Mouse (Mus musculus) thymus, adult 18-20 months (tissue): ENCODE measurements around the gene Dennd4a.
"Not testable (repeated sequence)": the region's sequence is repeated elsewhere in the genome, so short reads cannot be mapped to it uniquely, and the experiment has no call there.

Experiments
- DNase-seq, 2 experiments: peaks; one replicate each; pipeline ENCODE4 v3.0.0; 2022; ENCODE audit warnings: mixed read lengths in 2 of 2

The Dennd4a gene

DNA sequence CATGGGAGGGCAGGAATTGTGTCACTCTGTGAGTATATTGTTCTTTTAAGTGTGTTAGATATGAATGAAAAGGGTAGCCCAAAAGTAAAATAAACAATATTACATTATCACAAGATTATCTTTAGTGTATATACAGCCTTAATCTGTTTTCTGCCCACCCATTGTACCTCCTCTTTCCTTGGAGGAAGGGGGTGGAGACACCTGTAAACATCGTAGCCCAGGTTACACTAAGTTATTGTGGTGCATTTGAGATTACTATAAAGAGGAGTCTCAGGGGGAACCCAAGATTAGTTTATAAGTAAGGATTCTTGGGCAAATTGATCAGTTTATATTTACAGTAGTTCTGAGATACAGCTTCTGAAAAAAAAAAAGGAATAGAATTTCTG, 1.3 kb downstream of the Dennd4a start:
- no peak for DNase-seq

DNA sequence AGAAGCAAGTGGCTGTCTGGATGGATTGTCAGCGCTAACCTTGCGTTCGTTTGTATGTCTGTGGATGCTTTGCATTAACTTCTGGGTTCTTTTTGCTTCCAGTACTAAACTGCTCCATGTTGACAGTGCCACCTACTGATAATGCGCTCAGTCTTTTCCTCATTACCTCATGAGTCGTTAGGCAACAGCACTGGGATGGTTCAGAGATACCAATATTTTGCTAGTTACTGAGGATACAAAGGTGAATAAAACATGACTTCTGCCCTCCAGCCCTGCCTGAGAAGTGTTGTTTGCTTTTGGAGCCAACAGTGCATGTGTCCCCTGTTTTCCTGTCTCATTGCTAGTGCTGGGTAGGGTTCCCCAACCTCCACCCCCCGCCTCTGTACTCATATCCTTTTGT, 3.1 kb downstream of the Dennd4a start:
- DNase-seq: no peak

DNA sequence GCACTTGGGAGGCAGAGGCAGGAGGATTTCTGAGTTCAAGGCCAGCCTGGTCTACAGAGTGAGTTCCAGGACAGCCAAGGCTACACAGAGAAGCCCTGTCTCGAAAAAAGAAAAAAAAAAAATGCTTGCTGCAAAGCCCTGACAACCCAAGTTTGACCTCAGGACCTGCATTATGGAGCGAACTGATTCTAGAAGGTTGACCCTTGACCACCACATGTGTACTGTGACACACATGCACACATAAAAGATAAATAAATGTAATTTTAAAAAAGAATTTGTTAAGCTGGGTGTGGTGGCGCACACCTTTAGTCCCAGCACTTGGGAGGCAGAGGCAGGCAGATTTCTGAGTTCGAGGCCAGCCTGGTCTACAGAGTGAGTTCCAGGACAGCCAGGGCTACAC, 8.5 kb downstream of the Dennd4a start:
- DNase-seq: not testable (repeated sequence)

DNA sequence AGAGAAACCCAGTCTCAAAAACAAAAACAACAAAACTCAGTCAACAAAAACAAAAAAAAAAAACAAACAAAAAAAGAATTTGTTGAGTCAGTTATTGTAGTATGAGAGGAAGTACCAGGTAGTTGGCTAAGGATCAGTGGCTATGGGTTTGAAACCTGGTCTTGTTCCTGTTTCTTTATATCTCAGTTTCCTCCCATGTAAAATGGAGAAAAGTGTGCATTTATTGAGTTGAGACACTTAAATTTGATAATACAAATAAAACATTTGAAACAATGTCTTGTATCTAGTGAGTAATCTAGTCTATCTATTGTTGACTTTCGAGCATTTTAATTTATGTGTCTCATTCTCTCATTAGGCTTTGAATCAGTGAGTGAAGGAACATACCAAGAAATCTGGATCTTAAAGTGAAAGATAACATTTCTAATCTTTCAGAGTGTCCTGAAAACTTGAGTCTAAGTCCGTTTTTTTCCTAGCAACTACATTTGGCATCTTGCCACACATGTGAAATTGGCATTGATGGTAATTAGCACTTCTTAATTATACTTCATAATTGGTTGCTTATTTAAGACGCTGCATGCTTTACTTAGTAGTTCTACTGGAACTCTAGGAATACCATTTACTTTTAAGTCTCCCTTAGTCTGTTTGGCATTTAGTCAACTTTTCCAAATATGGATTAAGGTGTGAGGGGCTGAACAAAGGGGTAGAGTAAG, 9.1 kb downstream of the Dennd4a start:
- no peak for DNase-seq

DNA sequence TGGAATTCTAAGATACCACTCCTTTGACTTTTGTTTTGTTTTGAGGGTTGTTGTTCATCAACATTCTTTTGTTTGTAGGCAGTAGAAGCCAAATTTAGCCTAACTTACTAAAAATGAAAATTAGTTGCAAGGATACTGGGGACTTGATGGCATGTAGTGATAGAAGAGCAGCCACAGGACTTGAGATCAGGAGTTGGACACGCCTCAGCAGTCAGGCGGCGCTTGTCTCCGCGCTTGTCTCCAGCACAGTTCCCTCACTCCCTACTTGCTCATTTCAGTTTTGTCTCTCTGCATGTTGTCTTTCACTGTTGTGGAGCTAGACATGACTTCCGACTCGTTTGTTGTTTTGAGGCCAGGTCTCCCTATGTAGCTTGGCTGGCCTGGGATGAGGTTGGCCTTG, 11.1 kb downstream of the Dennd4a start:
- no peak for DNase-seq

DNA sequence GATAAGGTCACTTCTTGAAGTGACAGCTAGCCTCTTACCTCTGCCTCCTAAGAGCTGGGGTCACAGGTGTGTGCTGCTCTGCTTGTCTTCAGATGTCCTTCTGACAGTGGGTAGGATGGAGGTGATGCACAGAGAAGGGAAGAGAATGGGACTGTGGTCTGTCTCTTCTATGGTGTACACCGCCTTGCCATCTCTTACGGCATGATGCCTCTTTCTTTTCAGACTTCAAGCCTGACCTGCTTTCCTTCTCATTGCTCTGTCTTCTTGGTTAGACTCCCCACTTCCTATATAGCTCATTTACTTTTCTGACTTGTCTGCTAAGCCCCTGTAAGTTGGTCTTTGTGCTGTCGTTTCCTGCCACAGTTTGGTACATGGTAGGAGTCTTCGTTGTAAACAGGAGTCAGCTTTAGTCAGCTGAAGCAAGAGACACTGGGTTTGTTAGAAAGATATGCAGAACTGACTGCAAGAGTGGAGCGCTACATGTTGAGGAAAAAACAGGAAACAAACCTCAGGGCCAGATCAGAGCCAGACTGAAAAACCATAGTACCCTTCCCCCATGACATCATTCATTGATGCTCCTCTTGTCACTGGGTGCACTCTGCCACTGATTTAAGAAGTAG, 13.4 kb downstream of the Dennd4a start:
- peak in 1 of 2 experiments; percentile 11 for DNase-seq

DNA sequence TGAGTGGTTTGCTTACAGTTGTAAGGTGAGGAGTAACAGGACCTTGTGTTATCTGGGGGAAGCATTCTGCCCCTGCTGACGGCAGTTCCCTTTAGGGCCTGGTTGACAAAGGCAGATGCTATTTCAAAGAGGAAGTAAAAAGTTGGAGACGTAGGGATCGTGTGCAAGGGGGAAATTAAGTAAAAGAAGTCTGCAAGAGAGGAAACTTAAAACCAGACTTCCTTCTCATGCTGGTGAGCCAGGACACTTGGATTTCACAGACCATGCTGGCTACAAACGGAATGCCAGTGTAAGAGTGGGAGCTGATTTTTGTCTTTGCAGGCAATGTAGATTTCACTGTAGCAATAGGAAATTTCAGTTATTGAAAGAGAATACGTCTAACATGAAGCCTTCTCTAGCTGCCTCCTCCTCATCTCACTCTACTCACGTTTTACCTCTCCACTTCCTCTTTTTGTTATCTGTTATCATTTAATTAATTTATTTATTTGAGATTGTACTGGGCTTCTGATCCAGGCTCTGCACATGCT, 19.0 kb downstream of the Dennd4a start:
- no peak for DNase-seq

DNA sequence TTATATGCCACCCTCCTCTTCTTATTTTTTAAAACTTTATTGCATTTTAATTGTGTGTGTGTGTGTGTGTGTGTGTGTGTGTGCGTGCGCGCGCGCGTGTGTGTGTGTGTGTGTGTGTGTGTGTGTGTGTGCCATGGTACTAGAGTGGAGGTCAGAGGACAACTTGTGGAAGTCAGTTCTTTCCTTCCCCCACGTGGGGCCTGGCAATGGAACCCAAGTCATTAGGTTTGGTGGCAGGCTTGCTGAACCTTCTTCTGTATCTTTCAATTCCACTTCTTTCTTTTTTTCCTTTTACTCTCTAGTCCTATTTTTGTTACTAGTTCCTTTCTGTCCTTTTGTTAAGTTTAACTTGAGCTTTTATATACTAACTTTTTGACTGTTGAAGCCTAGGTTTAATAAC, 19.5 kb downstream of the Dennd4a start:
- DNase-seq: no peak

DNA sequence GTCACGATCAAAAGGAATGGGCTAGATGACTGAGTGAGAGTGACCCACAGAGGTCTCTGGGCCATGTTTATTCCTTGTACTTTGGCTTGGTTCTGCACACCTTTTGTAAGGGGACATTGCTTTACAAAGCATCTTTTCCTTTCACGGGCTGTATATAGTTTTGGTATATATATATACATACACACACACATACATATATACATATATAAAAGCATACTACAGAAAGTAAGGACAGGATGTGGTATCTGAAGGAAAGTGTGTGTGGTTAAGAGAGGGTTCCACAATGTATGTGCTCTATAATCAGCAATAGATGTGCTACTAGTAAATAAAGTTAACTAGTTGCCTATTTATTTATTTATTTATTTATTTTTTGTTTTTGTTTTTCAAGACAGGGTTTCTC, 20.6 kb downstream of the Dennd4a start:
- DNase-seq: no peak

DNA sequence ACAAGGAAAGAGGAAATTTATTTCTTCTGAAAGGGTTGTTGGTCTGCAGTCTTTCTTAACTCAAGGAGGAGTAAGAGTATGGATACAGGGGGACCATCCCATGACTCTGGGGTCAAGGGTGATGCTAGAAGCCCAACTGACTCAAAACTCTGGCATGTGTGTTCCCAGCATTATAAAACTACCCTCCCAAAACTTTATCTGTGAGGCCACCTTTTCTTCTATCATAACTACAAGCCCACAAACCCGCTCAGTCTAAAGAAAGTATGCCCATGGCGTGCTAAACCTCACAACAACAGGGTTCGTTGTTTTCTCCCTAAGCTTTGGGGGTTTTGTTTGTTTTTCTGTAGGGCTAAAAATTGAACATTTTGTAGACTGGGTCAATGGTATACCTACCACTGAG, 23.3 kb downstream of the Dennd4a start:
- DNase-seq: no peak

DNA sequence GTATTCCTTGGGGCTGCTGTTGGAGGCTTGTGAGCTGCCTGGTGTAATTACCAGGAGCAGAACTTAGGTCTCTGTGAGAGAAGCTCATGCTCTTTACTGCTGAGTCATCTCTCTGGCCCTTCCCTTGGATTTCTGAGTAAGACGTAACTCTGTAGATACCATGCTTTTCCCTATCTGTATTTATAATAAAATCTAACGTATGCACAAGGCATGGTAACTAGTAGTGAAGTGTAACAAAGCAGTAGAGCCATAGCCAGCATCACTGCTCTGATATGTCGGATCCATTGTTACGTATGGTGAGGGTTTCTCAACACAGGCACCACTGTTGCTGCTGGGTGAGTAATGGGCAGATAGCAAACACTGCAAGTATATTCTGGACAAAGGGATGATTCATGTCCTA, 34.2 kb downstream of the Dennd4a start:
- DNase-seq: no peak

DNA sequence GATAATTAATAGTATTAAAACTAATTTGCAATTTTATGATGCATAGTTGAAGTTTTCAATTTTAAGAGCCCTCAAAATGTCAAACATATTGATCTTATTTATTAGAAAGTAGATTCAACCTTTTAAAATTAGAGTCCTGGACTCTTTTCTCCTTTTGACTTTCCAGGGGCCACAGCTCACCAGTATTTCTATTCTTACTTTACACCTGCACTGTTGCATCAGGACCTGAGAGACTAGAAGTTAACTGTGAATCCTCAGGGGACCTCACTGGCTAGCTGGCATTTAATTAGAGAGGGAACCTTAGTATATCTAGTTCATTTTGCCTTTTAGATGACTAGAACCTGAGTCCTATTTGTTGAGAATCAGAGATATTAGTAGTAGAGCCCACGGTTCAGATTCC, 38.4 kb downstream of the Dennd4a start:
- no peak for DNase-seq

DNA sequence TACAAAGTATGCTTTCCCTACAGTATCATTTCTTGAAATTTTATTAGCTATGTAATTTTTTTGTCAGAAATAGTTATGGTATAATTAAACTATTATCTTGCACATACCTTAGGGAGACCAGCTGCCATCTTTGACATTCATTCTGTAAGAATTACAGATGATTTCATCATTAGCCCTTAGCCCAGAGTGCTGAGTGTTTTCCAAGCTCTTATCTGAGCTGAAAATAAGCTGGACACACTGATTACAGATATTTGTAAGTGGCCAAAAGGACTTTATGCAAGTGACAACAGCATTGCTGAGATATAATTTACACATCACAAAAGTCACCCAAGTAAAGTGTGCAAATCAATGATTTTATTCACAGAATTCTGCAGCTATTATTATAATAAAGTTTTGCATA, 48.9 kb downstream of the Dennd4a start:
- no peak for DNase-seq

DNA sequence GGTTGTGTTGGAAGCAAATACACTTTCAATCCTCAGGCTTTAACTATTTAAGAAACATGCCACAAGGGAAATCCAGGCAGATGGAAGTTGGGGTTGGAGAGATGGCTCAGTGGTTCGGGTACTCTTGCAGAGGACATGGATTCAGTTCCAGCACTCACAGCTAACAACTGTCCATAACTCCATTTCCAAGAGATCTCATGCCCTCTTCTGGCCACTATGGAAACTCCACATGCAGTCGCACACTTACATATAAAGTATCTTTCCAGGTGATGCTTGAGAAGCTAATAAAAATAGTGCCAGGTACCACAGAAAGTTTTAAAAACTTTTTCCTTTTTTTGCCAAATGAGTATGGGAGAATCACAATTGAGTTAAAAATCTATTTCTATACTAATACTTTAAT, 51.5 kb downstream of the Dennd4a start:
- no peak for DNase-seq

DNA sequence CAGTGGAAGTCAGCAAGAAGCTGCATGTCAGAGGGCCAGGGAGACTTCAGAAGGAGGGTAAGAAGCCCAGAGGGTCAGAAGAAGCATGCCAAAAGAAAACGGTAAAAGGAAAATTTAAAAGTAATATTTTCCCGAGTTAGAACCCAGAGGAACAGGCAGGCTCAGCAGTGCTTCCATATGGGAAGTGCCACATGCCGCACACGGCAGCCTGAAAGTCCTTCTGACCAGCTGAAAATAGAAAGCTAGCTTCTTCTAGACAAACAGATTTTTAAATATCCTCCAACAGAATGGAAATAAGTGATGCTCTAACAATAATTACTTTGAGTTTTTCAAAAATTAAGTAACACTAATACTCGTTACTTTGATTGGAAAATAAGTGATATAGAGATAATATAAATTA, 74.9 kb downstream of the Dennd4a start:
- no peak for DNase-seq

DNA sequence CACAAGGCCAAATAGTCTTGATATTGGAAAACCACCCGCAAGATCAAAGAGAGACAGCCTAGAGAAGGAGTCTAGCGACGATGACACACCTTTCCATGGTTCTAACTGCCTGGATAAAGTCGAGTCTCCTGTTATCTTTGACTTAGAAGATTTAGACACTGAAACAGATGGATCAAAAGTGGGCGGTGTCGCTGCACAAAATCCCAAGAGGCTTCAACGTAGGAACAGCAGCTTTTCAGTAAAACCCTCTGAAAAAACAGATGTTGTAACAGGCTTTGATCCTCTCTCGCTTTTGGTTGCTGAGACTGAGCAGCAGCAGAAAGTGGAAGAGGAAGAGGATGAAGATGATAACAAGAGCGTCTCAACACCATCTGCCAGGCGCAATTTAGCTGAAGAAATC, 85.5 kb downstream of the Dennd4a start:
- no peak for DNase-seq

DNA sequence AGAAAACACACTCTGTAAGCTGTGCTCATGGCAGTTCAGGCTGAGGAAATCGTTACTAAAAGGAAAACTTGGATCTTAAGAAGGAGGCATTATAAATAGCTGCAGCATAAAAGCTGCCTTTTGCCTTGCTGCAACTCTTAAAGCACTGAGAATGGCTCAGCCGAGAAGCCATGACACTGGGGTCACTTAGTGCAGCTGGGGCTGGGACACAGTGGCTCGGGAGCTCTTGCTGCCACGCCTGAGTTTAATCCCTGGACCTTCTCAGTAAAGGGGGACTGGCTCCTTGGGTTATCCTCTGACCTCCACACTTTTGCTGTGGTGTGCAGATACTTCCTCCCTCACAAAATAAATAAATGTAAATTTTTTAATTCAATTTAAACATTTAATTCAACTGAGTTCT, 91.7 kb downstream of the Dennd4a start:
- DNase-seq: no peak

DNA sequence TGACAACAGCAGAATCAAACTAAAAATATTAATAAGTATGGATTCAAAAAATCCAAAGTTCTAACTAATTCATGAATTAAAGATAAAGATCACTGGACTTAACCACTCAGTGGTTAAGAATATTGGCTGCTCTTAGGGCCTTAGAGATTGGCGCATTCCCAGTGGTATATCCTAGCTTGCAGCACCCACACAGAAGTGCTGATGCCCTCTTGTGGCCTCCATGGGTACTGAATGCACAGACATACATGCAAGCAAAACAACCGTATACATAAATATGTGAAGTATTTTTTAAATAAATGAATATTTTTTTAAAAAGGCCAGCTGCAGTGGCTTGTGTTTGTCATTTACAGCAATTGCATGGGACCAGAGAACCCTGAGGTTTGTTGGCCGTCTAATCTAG, 92.2 kb downstream of the Dennd4a start:
- DNase-seq: peak; percentile 17 to 46

DNA sequence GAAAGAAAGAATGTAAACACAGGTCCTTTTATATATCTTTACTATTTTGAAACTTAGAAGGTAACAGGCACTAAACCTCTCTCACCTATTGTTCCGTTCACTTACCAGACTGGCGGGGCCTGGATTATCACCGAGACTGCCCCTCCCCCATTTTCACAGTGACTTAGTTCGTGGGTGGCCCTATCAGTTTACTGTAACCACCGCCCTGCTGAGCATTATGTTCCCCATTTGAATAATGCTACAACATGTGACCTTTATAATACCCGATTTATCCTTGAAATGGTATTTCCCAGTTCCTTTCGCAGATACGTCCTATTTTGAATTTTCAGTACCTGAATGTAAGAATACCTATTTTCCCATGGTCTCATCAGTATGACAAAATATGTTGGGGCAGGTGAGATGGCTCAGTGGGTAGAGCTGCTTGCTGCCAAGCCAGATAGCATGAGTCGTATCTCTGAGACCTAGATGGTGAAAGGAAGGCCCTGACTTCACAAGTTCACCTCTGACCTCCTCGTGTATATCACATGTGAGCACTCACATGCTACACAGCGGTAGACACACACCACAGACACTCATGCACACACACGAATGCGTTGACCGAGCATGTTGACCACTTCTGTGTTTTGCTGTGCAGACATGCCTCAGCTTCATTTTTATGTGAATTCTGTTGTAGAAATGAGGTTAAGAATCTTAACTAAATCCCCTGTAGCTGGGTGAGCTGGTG, 93.9 kb downstream of the Dennd4a start:
- DNase-seq: no peak

DNA sequence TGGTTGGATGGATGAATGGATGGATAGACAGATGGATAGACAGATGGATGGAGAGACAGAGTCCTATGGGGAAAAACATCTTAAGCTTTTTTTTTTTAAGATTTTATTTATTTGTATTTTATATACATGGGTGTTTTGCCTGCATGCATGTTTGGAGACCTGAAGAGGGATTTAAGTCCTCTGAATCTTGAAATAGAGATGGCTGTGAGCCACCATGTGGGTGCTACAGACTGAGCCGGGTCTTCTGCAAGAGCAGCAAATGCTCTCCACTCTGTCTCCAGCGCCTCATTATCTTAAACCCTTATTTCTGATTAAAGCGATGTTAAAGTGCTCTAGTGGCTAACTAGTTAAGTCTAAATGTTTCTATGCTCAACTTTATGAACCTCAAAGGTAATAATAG, 96.3 kb downstream of the Dennd4a start:
- DNase-seq: no peak

DNA sequence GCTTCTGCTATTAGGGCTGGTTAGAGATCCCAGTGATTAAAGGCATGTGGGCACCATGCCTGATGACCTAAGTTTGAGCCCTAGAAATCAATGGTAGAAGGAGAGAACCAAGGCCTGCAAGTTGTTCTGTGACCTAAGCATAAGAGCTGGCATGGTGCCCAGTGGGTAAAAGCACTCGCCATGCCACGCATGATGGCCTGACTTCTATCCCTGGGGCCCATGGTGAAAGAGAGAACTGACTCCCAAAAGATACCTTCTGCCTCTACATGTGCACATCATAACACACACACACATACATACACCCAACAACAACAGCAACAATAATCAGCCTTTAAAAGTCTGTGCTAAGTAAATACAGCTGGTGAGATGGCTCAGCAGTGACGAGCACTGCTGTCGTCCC, 102.3 kb downstream of the Dennd4a start:
- no peak for DNase-seq

DNA sequence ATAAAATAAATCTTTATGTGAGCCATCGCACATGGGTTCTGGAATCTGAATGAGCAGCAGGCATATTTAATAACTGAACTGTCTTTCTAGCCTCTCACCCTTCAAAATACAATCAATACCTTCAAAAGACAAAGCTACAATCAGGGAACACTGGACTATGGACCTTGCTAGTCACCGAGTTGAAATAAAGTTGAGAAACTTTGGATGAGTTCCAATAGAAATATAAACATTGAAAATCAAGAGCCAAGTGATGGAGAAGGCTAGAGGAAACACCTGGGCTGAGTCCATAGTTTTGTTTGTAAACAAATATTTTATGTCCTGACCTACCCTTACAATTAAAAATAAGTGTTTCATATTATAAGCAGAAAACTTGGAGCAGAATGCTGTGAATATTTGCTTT, 102.8 kb downstream of the Dennd4a start:
- DNase-seq: no peak

DNA sequence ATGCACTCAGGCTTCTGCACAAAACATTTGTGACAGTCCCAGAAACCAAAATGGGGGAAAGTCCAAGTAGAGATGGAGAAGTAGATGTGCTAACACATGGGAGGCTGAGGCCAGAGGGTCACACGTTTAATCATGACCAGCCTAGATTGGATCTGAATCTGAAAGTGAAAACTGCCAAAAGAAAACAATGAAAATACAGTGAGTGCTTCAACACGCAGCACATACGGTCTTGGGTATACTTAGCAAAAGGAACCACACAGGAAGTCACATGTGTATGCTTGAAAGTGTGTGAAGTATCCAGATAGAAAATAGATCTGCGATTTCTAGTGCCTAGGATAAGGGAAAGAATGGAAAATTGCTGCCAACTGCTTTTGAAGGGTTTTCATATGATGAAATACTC, 103.5 kb downstream of the Dennd4a start:
- no peak for DNase-seq

DNA sequence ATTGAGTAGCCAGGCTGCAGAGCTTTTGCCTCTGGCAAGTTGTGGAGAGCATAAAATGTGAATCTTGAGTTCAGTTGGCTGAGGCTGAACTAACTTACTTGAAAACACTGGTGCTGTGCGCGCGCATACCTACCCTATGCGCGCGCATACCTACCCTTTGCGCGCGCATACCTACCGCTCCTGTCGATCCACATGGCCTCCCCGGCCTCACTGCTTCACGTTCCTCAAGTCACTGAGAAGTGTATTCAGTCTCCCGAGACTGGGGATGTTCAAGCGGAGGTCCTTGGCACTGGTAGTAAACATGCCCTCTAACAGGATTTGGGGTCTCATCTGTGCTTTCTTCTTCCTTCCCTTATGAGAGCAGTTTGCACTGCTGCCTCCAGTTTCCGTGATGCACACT, 107.4 kb downstream of the Dennd4a start:
- DNase-seq: no peak
